Mouse (Mus musculus) E14TG2a.4 (cell line): ENCODE measurements around the gene Mapk8ip1.

Experiments
- H3K27me3 ChIP-seq: 2 replicates; pipeline ENCODE4 v1.6.1; 2014; ENCODE audit warnings: low read length, control low read depth; ENCODE audit not compliant: insufficient read depth
- H3K36me3 ChIP-seq: 2 replicates; pipeline ENCODE4 v1.6.1; 2014; ENCODE audit warnings: low read length, control low read depth; ENCODE audit not compliant: insufficient read depth
- H3K4me1 ChIP-seq: replicated peaks from 2 replicates; pipeline ENCODE4 v1.6.1; 2014; ENCODE audit warnings: low read depth, low read length, control low read depth
- H3K4me3 ChIP-seq: replicated peaks from 2 replicates; pipeline ENCODE4 v1.5.1; 2014; ENCODE audit warnings: mild to moderate bottlenecking, low read length
- H3K9me3 ChIP-seq: 2 replicates; pipeline ENCODE4 v1.6.1; 2014; ENCODE audit warnings: low read length, control low read depth
- CTCF ChIP-seq: conservative IDR thresholded peaks from 2 replicates; pipeline ENCODE4 v1.5.1; 2014; ENCODE audit warnings: low read length
- NANOG ChIP-seq: IDR thresholded peaks from 2 replicates; pipeline ENCODE4 v1.6.1; 2014; ENCODE audit warnings: borderline replicate concordance, low read length, mixed read lengths
- POU5F1 ChIP-seq: IDR thresholded peaks from 2 replicates; pipeline ENCODE4 v1.6.1; 2014; ENCODE audit warnings: low read length, borderline replicate concordance

The Mapk8ip1 gene

GRCm38 (mm10) chr2:92367383-92368029 lies 33.6 kb downstream of the Mapk8ip1 start:
- Histone ChIP-seq H3K36me3 (peaks cover 56% of the 10 kb centered on the region), H3K4me3 (peak overlapping the region; percentile 61), H3K9me3 (no peaks in the 10 kb centered on the region), H3K27me3 (peaks cover 14% of the 10 kb centered on the region), H3K4me1 (peaks cover 63% of the 10 kb centered on the region)
- TF ChIP-seq NANOG (no peak), POU5F1 (no peak)

GRCm38 (mm10) chr2:92365568-92365967 lies 35.5 kb downstream of the Mapk8ip1 start:
- no peaks in the 10 kb centered on the region for H3K9me3 ChIP-seq
- H3K27me3 ChIP-seq = peaks cover 14% of the 10 kb centered on the region
- H3K4me1 ChIP-seq = peaks cover 59% of the 10 kb centered on the region
- peaks cover 65% of the 10 kb centered on the region for H3K36me3 ChIP-seq
- no peak overlapping the region for H3K4me3 ChIP-seq
- TF ChIP-seq POU5F1 (no peak), NANOG (no peak)

GRCm38 (mm10) chr2:92364086-92364485 lies 37.0 kb downstream of the Mapk8ip1 start:
- TF ChIP-seq NANOG = no peak
- no peak for TF ChIP-seq CTCF
- no peak for TF ChIP-seq POU5F1
- Histone ChIP-seq H3K27me3 (peaks cover under 1% of the 10 kb centered on the region; the same call in 1 of the 2 replicates), H3K4me1 (peaks cover 54% of the 10 kb centered on the region), H3K4me3 (no peak overlapping the region), H3K36me3 (peaks cover 77% of the 10 kb centered on the region), H3K9me3 (no peaks in the 10 kb centered on the region)

- Histone ChIP-seq H3K27me3 (no peaks in the 10 kb centered on the region), H3K4me3 (no peak overlapping the region), H3K4me1 (peaks cover 46% of the 10 kb centered on the region), H3K36me3 (peaks cover 83% of the 10 kb centered on the region), H3K9me3 (no peaks in the 10 kb centered on the region)
- TF ChIP-seq POU5F1 (no peak), NANOG (no peak), CTCF (no peak)
Observed at GRCm38 (mm10) chr2:92362571-92363228, 38.4 kb downstream of the Mapk8ip1 start.

GRCm38 (mm10) chr2:92361795-92362194 lies 39.3 kb downstream of the Mapk8ip1 start:
- TF ChIP-seq POU5F1 = no peak
- peaks cover 88% of the 10 kb centered on the region for H3K36me3 ChIP-seq
- no peaks in the 10 kb centered on the region for H3K27me3 ChIP-seq

GRCm38 (mm10) chr2:92360893-92361292 lies 40.2 kb downstream of the Mapk8ip1 start:
- Histone ChIP-seq H3K36me3 (peaks cover 88% of the 10 kb centered on the region), H3K9me3 (no peaks in the 10 kb centered on the region), H3K4me3 (0 out of 2 replicates have a peak overlapping the region, but pooled peaks have one; percentile 57), H3K27me3 (no peaks in the 10 kb centered on the region), H3K4me1 (peaks cover 30% of the 10 kb centered on the region)
- TF ChIP-seq CTCF = no peak
- TF ChIP-seq POU5F1 = no peak
- TF ChIP-seq NANOG = no peak

More at GRCm38 (mm10) chr2:92361795-92362194, 39.3 kb downstream of the Mapk8ip1 start:
- peaks cover 37% of the 10 kb centered on the region for H3K4me1 ChIP-seq
- H3K4me3 ChIP-seq = no peak overlapping the region
- no peaks in the 10 kb centered on the region for H3K9me3 ChIP-seq

- Histone ChIP-seq H3K27me3 (no peaks in the 10 kb centered on the region), H3K36me3 (peaks cover 88% of the 10 kb centered on the region), H3K4me1 (peaks cover 30% of the 10 kb centered on the region), H3K9me3 (no peaks in the 10 kb centered on the region), H3K4me3 (peak overlapping the region; percentile 57)
- TF ChIP-seq CTCF = no peak
- TF ChIP-seq NANOG = no peak
- TF ChIP-seq POU5F1 = no peak
Observed at GRCm38 (mm10) chr2:92360186-92360823, 40.8 kb downstream of the Mapk8ip1 start.

- H3K4me3 ChIP-seq = no peak overlapping the region
- H3K9me3 ChIP-seq = no peaks in the 10 kb centered on the region
- H3K36me3 ChIP-seq = peaks cover 88% of the 10 kb centered on the region
- no peak for TF ChIP-seq CTCF
- TF ChIP-seq POU5F1 = no peak
- no peak for TF ChIP-seq NANOG
- H3K4me1 ChIP-seq = peaks cover 30% of the 10 kb centered on the region
- H3K27me3 ChIP-seq = no peaks in the 10 kb centered on the region
Observed at GRCm38 (mm10) chr2:92359301-92359700, 41.8 kb downstream of the Mapk8ip1 start.

GRCm38 (mm10) chr2:92354224-92354623 lies 46.8 kb downstream of the Mapk8ip1 start:
- no peak for TF ChIP-seq CTCF
- TF ChIP-seq POU5F1 = no peak
- no peak for TF ChIP-seq NANOG
- peaks cover 95% of the 10 kb centered on the region for H3K36me3 ChIP-seq
- no peak overlapping the region for H3K4me3 ChIP-seq
- 0 out of 2 replicates have a peak, but pooled peaks cover 5% of the 10 kb centered on the region for H3K4me1 ChIP-seq
- no peaks in the 10 kb centered on the region for H3K27me3 ChIP-seq
- no peaks in the 10 kb centered on the region for H3K9me3 ChIP-seq
